Mouse (Mus musculus) gastrocnemius, postnatal 10 days (tissue): Measurements from ENCODE around the gene Mbd4. TPM values are rescaled to one million over a fixed set of nuclear protein-coding genes. Genes with fewer than 3 reads are reported as not detected.
A peak's percentile ranks its signal among the peaks of the same experiment; 100 is the strongest.
"Not testable (repeated sequence)": the region's sequence is repeated elsewhere in the genome, so short reads cannot be mapped to it uniquely, and the experiment has no call there.

Source experiments
- DNase-seq: peaks from one replicate; pipeline ENCODE4 v3.0.0; 2021; ENCODE audit warnings: mixed read lengths
- total RNA-seq, 2 experiments: library from RNA; stranded (reverse); gene quantifications; 2 replicates each; pipeline ENCODE4 v1.2.3; 2021

Mbd4 gene
- total RNA-seq, 2 experiments from 2014 or later: 2.3 to 3.7 TPM

DNA sequence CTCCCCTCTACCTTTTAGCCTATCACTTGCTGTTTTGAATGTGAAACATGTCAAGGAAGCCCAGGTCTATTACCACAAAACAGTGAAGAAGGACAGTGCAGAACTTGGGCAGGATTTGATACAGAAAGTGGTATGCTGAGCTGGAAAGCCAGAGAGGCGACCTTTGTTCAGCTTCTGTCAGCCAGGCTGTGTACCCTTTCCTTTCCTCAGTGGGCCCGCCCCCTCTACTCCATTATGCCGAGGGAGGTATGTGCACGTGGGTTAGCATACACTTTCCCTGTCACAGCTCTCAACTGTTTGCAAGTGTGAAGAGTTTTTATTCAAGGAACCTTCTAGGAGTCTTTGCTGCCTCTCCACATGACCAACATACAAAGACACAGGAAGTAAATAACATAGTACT is 6.1 kb upstream of the Mbd4 start:
- no peak for DNase-seq

DNA sequence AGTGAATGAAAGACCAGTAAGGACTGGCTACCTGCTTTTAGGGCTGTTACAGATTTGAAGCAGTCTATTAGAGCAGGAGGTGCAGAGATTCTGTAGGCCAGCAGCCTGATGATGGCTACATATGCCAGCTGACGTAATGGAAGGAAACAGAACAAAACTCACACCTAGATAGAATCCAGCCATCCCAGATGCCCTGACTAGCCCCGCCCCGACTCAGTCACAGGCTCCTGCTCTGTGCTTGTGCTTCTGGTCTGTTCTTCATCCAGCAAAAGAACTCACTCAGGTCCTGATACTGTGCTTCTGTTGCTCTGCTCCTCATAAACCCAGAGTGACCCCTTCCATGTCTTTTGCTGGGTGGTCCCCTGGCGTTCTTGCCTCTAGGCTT is 3.2 kb upstream of the Mbd4 start:
- no peak for DNase-seq

DNA sequence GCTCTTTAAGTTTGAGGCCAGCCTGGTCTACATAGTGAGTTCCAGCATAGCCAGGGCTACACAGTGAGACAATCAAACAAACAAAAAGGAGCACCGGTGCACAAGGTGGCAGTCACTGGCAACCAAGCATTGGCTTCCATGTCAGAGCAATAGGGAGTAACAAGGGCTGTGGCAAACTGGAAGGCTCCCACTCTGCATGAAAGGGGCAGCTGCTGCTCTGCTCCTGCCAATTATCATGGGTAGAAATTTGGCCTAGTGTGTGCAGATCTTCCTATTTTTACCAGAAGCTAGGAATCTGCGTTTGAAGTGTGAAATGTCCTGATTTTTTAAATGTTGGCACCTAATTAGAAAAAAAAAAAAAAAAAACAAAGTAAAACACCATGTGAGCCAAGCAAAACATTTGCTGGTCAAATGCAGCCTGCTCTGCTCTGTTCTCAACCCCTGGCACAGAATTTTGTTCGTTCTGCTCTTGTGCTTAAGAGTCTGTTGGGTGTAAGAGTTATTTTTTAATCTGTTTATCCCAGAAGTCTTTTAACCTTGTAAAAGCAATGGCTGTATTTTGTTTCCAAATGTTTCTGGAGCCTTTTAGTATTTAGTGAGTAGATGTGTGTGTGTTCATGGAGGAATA is 2.7 kb upstream of the Mbd4 start:
- no peak for DNase-seq

DNA sequence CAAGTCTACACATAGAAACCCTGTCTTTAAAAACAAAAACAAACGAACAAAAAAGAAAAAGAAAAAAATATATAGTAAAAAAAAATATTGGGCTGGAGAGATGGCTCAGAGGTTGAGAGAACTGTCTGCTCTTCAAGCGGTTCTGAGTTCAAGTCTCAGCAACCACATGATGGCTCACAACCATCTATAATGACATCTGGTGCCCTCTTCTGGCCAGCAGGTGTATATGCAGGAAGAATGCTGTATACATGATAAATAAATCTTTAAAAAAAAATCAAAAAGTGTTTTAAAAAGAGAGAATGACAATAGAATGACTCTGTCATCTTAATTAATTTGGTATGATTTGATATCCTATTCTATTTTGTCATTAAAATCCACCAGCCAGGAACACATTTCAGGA is 1.3 kb upstream of the Mbd4 start:
- no peak for DNase-seq

DNA sequence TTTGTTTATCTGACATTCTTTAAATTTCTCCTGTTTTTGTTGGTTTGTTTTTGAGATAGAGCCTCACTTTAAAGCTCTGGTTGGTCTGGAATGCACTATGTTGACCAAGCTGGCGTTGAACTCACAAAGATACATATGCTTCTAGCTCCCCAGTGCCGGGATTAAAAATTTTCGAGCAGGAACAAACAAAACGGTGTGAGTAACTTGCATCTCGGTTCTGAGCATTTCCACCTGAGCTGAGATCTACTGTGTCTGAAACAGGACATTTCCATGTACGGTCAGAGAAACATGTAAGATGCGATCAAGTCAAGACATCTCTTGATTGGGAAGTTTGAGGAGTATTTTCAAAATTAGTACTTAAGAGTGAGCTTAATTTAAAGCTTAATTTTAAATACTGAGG is 814 bp upstream of the Mbd4 start:
- no peak for DNase-seq

DNA sequence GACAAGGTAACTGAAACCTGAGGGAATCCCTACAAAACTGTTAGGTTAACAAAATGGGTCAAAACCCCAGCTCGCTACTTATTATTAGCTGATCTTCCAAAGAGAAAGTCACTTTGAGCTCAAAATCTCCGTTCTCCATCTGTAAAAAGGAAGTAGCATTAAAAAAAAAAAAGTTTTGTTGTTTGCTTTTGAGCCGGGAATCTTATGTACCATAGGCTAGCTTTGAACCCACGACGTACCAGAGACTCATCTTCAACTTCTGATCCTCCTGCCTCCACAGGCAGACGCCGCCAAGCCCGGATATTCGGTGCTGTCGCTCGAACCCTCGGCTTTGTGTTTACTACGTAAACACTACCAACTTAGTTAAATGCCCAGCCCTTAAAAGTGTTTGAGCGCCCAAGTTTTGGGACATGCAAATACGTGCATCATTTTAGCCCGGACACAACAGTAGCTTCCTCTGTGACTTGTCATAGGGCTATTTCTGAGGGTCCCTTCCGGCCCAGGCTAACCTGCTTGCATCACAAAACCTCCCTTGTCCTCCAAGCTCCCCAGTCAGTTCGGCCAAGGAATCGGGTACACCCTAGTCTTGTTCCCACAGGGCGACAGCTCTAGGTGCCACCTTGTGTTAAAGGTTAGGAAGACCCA is 603 bp downstream of the Mbd4 start:
- no peak for DNase-seq

DNA sequence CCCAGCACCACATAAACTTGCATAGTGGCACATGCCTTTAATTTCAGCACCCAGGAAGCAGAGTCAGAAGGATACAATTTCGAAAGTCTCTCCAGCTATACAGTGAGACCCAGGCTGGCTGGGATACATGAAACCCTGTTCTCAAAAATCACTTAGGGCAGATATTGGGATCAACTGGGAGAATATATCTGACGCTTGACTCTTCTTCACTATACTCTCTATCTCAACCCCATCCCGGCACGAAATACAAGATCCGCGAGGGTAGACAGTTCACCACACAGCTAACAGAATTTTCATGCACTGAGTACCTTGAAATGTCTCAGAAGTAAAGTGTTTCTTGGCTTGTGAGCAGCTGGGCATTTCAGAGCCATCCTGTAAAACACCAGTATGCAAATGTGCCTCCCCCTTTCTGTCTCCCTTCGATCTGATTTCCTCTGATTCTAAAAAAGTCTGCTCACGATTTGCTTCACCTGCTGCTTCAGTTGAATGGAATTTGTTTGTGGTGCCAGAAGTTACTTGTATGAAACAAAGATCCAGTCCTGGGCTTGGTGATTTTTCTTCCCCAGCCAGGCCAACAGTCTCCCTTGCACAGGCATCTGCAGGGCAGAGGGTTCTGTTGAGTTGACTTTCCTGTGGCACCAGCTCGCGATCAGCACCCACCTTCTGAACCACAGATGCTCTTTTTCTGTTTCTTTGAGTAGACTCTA is 4.4 kb downstream of the Mbd4 start:
- DNase-seq: no peak

DNA sequence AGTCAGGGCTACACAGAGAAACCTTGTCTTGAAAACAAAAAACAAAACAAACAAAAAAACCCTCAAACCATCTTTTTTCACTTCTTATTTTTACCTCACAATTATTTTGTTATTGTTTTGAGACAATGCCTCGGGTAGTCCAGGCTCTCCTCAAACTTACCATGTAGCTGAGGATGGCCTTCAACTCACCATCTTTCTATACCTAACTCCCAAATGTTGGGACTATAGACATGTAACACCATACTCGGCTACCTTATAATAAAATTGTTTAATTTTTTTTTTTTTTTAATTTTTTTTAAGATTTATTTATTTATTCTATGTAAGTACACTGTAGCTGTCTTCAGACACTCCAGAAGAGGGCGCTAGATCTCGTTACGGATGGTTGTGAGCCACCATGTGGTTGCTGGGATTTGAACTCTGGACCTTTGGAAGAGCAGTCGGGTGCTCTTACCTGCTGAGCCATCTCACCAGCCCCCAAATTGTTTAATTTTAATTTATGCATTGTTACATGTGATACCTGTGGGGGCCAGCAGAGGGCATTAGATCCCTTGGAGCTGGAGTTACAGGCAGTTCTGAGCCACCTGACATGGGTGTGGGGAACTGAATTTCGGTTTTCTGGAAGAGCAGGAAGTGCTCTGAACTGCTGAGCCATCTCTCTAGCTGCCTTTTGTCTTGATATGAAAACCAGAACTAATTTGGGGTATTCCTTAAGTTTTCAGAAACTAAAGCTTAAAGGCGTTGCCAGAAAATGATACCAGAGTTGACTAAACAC is 6.3 kb downstream of the Mbd4 start:
- DNase-seq: peak; percentile 60

DNA sequence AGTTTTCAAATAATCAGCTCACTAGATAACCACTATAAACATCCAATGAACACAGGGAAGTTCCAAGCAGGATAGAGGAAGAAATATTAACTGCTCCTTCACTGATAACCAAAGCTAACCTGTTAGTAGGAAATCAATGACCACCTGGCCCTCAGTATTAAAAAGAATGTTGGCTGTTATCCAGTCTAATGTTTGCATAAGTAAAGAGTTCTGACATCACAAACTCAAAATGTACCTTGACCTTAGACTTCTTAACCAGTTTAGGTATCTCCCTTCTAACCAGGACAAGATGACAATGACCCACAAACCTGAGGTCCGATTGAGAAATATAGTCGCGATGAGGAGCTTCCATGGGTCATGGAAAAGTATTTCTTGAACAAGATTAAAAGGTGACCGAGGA is 8.2 kb downstream of the Mbd4 start:
- DNase-seq: no peak

DNA sequence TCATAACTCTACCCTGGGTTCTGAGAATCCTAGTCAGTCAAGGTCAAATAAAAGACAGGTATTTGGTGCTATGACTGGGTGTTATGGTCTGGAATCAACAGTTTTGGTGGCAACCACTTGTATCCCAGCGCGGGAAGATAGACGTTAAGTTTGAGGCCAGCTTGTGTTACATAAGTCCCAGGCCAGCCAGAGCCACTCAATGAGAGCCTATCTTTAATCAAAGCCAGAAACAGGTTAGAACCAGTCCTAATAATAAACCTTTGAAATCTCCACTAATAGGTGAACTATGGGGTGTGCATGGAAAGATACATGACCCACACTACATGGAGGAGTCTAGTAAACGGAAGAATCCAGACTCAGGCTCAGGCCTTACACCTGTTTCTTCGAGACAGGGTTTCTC is 14.4 kb downstream of the Mbd4 start:
- no peak for DNase-seq

DNA sequence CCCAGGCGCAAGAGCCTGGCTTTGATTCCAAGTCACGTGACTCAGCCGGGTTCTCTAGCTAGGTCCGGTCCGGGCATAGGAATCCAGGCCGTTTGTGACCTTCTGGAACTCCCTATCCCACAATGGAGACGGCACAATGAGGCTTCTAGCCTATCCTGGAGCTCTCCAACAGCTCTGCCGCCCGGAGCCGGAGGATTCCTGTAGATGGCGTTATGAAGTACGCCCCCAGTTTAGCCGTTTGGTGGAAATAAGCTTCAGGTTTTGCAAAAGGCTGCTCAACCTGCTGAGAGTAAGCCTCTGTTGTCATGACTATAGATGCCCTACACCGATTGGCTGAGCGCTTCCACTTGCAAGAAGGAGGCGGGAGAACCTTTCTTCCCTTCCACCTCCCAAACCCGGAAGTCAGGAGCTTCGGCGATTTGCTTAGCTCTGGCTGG is 15.0 kb downstream of the Mbd4 start, which contains the start of gene Efcab12:
TSS of gene Efcab12 (minus strand) at position 252 of the 437 bp plus-strand sequence.
- DNase-seq: peak; percentile 32

DNA sequence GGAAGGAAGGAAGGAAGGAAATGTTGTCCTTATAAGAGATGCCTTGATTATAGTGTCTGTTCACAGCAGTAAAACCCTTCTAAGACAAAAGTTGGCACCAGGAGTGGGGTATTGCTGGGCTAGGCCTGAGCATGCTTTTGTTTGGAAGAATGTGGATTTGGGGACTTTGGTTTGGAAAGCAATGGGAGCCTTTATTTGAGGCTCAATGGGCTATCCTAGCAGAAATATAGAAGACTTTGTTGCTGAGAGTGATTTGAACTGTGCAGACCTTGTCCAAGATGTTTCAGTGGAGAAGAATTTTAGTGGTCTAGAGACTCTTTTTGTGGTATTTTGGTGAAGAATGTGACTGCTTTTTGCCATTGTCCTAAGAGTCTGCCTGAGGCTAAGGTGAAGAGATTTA is 19.3 kb downstream of the Mbd4 start:
- DNase-seq: no peak

DNA sequence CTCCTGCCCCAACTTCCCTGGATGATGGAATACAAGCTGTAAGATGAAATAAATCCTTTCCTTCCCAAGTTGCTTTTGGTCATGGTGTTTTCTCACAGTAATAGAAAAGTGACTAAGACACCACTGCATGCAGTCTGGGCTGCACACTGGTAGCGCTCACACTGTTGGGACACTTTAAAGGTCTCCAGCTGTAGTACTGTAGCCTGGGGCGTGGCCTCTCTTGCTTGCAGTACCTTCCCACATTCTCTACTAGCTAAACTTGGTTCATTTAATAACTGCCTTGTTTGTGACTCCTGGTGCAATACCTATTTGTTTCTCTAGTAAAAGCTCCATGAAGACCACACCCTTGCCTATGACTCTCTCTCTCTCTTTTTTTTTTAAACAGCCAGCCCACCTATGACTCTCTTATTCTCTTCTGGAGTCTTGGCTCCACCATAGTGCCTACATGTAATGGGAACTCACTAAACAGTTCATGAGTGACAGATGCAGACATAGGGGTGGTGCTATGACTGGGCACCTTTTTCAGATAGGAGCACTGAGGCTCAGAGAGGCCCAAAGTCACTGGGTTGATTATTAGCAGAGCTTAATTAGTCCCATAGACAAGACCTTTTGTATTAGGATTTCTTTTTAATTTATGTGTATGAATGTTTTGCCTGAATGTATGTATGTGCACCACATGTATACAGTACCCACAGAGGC is 20.9 kb downstream of the Mbd4 start:
- DNase-seq: no peak

DNA sequence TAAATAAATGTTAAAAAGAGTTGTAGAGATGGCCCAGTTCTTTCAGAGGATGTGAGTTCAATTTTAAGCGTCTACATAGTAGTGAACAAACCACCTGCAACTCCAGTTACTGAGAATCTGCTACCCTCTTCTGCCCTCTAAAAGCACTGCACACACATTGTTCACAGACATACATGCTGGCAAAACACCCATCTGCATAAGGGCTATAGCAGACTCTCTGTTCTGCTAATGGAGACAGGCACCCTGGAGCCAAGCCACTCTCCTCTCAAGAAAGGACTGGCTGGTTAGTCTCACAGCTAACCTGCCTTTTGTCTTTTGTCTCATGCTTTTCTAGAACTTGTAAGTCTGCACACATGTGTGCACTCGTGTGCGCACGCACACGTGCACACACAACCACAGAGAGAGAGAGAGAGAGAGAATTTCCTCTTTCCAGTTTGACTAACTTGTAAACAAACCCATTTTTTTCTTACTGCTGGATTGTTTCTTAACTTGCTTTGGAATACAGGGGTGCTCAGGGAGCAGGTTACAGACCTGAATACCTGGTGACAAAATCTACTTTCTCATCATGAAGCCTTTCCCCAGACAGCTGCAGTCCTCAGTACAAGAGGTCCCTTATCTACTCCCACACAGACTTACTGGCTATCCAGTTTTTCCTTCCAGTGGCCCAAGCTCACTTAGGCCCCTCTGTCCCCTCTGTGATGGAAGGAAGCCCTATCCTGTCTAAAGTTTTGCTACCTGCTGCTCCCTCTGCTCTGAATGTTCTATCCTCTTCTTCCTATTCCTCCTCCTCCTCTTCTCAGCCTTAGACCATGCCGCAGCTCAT is 22.2 kb downstream of the Mbd4 start:
- no peak for DNase-seq

DNA sequence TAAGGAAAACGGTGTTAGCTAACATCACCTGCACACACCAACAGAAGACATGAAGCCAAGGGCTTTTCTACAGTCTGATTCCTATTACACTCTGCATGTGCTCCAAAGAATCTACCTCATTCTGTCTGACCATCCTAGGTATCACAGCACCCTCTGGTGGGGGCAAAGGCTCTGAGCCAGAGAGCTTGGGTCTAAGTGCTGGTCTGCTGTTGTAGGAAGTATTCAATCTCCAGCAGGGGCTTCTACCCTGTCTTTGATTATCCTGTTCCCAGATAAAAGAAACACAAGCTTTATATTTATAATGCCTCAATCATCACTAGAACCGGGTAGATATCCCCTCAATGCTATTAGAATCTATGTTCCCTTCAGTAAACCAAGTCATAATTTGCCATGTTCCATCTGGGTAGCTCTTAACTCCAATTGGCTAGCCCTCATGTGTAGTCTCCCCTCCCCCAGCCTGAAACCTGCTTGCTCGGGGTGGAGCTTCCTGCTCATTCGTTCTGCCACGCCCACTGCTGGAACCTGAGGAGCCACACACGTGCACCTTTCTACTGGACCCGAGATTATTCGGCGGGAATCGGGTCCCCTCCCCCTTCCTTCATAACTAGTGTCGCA is 29.2 kb downstream of the Mbd4 start:
- DNase-seq: not testable (repeated sequence)

DNA sequence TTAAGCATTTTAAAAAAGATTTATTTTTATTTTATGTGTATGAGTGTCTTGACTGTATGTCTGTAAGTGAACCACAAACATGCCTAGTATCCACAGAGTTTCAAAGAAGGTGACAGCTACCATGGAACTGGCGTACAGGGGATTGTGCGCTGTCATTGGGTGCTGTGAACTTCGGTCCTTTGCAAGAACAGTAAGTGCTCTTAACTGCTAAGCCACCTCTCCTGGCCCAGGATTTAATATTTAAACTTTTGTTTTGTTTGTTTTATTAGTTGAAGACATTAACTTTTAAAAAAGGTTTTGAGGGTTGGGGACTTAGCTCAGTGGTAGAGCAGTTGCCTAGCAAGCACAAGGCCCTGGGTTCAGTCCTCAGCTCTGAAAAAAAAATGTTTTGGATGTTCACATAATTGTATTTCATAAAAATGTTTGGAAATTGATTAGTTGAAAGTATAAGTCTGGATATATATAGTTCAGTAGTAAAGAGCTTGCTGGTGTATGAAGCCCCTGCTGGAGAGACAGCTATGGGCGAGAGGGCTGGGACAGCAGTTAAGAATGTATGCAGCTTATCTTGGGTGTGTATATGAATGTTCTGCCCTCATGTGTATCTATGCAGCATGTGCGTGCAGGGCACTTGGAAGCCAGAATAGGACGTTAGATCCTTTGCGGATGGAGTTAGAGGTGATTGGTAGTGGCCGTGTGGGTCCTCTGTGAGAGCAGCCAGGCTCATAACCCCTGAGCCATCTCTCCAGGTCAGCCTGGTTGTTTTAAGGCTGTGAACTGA is 31.8 kb downstream of the Mbd4 start:
- DNase-seq: no peak

DNA sequence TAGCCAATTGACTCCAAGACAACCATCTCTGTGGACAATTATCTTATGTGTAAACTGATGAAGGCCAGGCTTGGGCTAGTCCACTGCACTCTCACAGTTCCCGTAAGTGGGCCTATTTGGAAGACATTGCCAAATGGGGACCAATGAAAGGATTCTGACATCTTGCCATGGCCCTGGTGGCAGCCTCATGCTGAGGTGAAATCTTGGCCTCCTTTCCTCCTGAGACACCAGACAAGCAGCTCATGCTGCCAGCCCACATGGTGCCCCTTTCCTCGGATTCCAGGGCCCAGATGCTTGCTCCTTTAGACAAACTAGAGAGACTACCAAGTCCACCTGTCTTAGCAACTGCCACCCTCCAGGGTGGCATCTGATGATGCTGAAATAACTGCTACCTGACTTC is 35.0 kb downstream of the Mbd4 start:
- DNase-seq: no peak

DNA sequence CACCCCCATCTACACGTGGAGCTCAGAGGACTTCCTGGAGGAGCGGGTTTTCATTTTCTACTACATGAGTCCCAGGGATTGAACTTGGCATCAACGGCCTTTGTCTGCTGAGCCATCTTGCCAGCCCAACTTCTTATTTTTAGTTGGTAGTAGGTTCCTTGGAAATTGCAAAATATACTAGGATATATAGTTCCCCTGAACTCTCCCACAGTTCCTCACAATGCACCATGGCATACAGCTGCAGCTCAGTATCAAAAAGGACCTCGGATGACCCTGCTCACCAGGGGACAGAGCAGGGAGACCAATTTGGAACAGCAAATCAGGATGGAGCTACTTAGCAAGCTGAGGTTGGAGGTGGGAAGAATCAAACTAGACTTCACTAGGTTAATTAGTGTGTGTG is 38.1 kb downstream of the Mbd4 start:
- DNase-seq: no peak

DNA sequence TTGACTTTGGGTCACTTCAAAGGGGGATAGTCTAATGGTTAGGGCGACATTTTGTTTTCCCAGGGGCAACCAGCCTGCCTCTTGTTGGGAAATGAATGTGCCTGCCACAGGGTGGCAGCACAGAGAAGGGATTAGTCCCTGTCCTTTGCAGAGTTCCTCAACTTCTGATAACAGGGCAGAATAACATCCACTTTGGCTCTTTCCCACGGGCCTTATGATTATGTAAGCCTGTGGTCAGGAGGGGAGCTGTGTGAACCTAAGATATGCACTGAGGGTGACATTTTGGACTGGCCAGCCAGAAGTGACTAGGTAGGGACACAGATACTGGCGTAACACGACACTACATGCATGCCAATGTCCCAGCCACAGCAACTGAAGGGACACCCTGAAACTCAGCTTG is 39.1 kb downstream of the Mbd4 start:
- peak; percentile 54 for DNase-seq

DNA sequence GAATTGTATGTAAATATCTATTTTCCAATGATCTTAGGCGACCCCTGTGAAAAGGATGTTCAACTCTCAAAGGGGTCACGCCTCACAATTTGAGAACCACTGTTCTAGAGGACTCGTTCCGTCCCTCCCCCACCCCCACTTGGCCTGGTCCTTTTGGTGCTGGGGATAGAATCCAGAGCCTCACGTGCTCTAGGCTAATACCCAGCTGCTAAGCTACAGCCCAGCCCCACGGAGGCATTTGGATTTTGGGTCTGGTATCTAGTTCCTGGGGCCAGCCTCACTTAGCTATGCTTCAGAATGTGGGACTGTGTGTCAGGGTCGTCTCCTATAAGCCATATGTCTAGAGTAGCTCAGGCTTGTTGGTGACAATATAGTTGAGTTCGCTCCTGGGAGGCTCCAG is 41.6 kb downstream of the Mbd4 start:
- DNase-seq: no peak
